Mouse (Mus musculus) right cerebral cortex, postnatal 25 days (tissue): Measurements from ENCODE around the gene Naip1.
"Not testable (repeated sequence)": the region's sequence is repeated elsewhere in the genome, so short reads cannot be mapped to it uniquely, and the experiment has no call there.

ENCODE experiments used
- DNase-seq: peaks from one replicate; pipeline ENCODE4 v3.0.0; 2022

Naip1 gene

GRCm38 (mm10) chr13:100452415-100453127 is at the start of gene Naip1:
Gene Naip1, minus strand, starts transcription at chr13:100452869.
- not testable (repeated sequence) for DNase-seq

GRCm38 (mm10) chr13:100499625-100500024 is 47.0 kb upstream of the Naip1 start:
- not testable (repeated sequence) for DNase-seq

- no peak for DNase-seq
Measured at GRCm38 (mm10) chr13:100495337-100495736, 42.7 kb upstream of the Naip1 start.

GRCm38 (mm10) chr13:100494370-100494769 is 41.7 kb upstream of the Naip1 start:
- not testable (repeated sequence) for DNase-seq

- DNase-seq = no peak
Measured at GRCm38 (mm10) chr13:100493313-100493712, 40.6 kb upstream of the Naip1 start.

- peak; percentile 85 for DNase-seq
Measured at GRCm38 (mm10) chr13:100492061-100492787, 39.6 kb upstream of the Naip1 start, which contains the start of gene Gtf2h2. Gene Gtf2h2, minus strand, starts transcription at chr13:100492579.

- no peak for DNase-seq
Measured at GRCm38 (mm10) chr13:100491623-100492022, 39.0 kb upstream of the Naip1 start.

- DNase-seq = no peak
Measured at GRCm38 (mm10) chr13:100490424-100490823, 37.8 kb upstream of the Naip1 start.

- no peak for DNase-seq
Measured at GRCm38 (mm10) chr13:100483610-100484009, 30.9 kb upstream of the Naip1 start.

- DNase-seq = no peak
Measured at GRCm38 (mm10) chr13:100463527-100464222, 11.0 kb upstream of the Naip1 start.

- no peak for DNase-seq
Measured at GRCm38 (mm10) chr13:100461336-100461735, 8.7 kb upstream of the Naip1 start.

GRCm38 (mm10) chr13:100449495-100449894 is 3.2 kb downstream of the Naip1 start:
- no peak for DNase-seq

GRCm38 (mm10) chr13:100440116-100440515 is 12.6 kb downstream of the Naip1 start:
- no peak for DNase-seq

- DNase-seq = no peak
Measured at GRCm38 (mm10) chr13:100438701-100439100, 14.0 kb downstream of the Naip1 start.

GRCm38 (mm10) chr13:100437322-100437825 is 15.3 kb downstream of the Naip1 start:
- no peak for DNase-seq

- DNase-seq = not testable (repeated sequence)
Measured at GRCm38 (mm10) chr13:100436556-100437163, 16.0 kb downstream of the Naip1 start.

- DNase-seq = not testable (repeated sequence)
Measured at GRCm38 (mm10) chr13:100419958-100420357, 32.7 kb downstream of the Naip1 start.

- no peak for DNase-seq
Measured at GRCm38 (mm10) chr13:100414428-100414827, 38.2 kb downstream of the Naip1 start.

- no peak for DNase-seq
Measured at GRCm38 (mm10) chr13:100409825-100410224, 42.8 kb downstream of the Naip1 start.

- DNase-seq = no peak
Measured at GRCm38 (mm10) chr13:100409181-100409580, 43.5 kb downstream of the Naip1 start.

- DNase-seq = no peak
Measured at GRCm38 (mm10) chr13:100408242-100408641, 44.4 kb downstream of the Naip1 start.

GRCm38 (mm10) chr13:100402930-100403637 is 49.6 kb downstream of the Naip1 start:
- not testable (repeated sequence) for DNase-seq
